Mouse (Mus musculus) cerebellum, adult 2 months (tissue): ENCODE results near the gene Gje1. TPM values are rescaled to one million over a fixed set of nuclear protein-coding genes. Genes with fewer than 3 reads are reported as not detected.

Experiments used
- DNase-seq, 2 experiments: peaks; one replicate each; pipeline ENCODE4 v3.0.0; 2021
- H3K27ac ChIP-seq: fragments of 200-500 bp; 2 replicates; pipeline ENCODE4 v1.5.1; 2012; ENCODE audit warnings: low read length, control low read depth, inconsistent platforms; ENCODE audit not compliant: insufficient read depth
- H3K27me3 ChIP-seq: fragments of 200-500 bp; 2 replicates; pipeline ENCODE4 v1.6.1; 2012; ENCODE audit warnings: inconsistent platforms, mild to moderate bottlenecking, low read length, moderate library complexity; ENCODE audit not compliant: control insufficient read depth, insufficient read depth
- H3K4me1 ChIP-seq: fragments of 200-500 bp; 2 replicates; pipeline ENCODE4 v1.6.1; 2011; ENCODE audit warnings: low read length; ENCODE audit not compliant: control insufficient read depth, insufficient read depth
- H3K4me3 ChIP-seq: fragments of 200-500 bp; replicated peaks from 2 replicates; pipeline ENCODE3; 2011; ENCODE audit warnings: mild to moderate bottlenecking, low read depth, low read length, control low read depth; ENCODE audit not compliant: insufficient read depth
- CTCF ChIP-seq: fragments of 200-500 bp; IDR thresholded peaks from 2 replicates; pipeline ENCODE4 v1.5.1; 2011; ENCODE audit warnings: low read depth, mild to moderate bottlenecking, control low read depth, low read length, moderate library complexity, borderline replicate concordance; ENCODE audit not compliant: insufficient read depth
- POLR2A ChIP-seq: fragments of 200-500 bp; IDR thresholded peaks from 2 replicates; pipeline ENCODE4 v1.6.1; 2011; ENCODE audit warnings: low read length, control low read depth, borderline replicate concordance; ENCODE audit not compliant: insufficient read depth
- WGBS: fragments of 180-500 bp; shearing (Covaris S2); methylation state at CpG from one replicate; pipeline ENCODE4 v1.1.7; 2018; 5-methylcytosine and 5-hydroxymethylcytosine counted together
- polyA plus RNA-seq: library from polyadenylated mRNA; depleted of rRNA; stranded (reverse); fragments of >200 nt; gene quantifications from 2 replicates; pipeline ENCODE4 v1.2.3, GENCODE M21; 2012; rRNA removed

The Gje1 gene
- polyA plus RNA-seq, 1 experiment: not detected

GRCm38 (mm10) chr10:14703239-14703638 lies 14.8 kb downstream of the Gje1 start:
- 12% methylated on average over 1 of the region's 1 CpGs for WGBS
- no peak for DNase-seq
- TF ChIP-seq CTCF: no peak
- TF ChIP-seq POLR2A: no peak
- Histone ChIP-seq H3K27me3 (no peaks in the 10 kb centered on the region), H3K4me1 (no peaks in the 10 kb centered on the region), H3K4me3 (no peak overlapping the region), H3K27ac (no peak overlapping the region)

GRCm38 (mm10) chr10:14690349-14690748 lies 27.7 kb downstream of the Gje1 start:
- no peak for TF ChIP-seq CTCF
- TF ChIP-seq POLR2A: no peak
- Histone ChIP-seq H3K4me3 (no peak overlapping the region), H3K27ac (no peak overlapping the region), H3K4me1 (no peaks in the 10 kb centered on the region), H3K27me3 (no peaks in the 10 kb centered on the region)
- DNase-seq: no peak
- 73% methylated on average over 3 of the region's 3 CpGs for WGBS

GRCm38 (mm10) chr10:14688785-14689442 lies 29.1 kb downstream of the Gje1 start:
- Histone ChIP-seq H3K4me1 (no peaks in the 10 kb centered on the region), H3K27me3 (no peaks in the 10 kb centered on the region), H3K4me3 (no peak overlapping the region), H3K27ac (no peak overlapping the region)
- DNase-seq: no peak
- TF ChIP-seq CTCF: no peak
- TF ChIP-seq POLR2A: no peak
- 96% methylated on average over 6 of the region's 6 CpGs for WGBS

- Histone ChIP-seq H3K27ac (no peak overlapping the region), H3K4me3 (no peak overlapping the region), H3K4me1 (no peaks in the 10 kb centered on the region), H3K27me3 (no peaks in the 10 kb centered on the region)
- 98% methylated on average over 1 of the region's 1 CpGs for WGBS
- DNase-seq: no peak
- no peak for TF ChIP-seq CTCF
- no peak for TF ChIP-seq POLR2A
Measured at GRCm38 (mm10) chr10:14685663-14686062, 32.4 kb downstream of the Gje1 start.

GRCm38 (mm10) chr10:14666147-14666546 lies 51.9 kb downstream of the Gje1 start:
- WGBS: 98% methylated on average over 2 of the region's 2 CpGs
- TF ChIP-seq CTCF (no peak), POLR2A (no peak)
- Histone ChIP-seq H3K27me3 (no peaks in the 10 kb centered on the region), H3K4me1 (no peaks in the 10 kb centered on the region), H3K4me3 (no peak overlapping the region), H3K27ac (no peak overlapping the region)
- no peak for DNase-seq

Other genes with a start within 250 kb of the Gje1 start
- gene Adgrg6, start 172.6 kb downstream of the Gje1 start, polyA plus RNA-seq: 1.00 and 1.1 TPM in 2 replicates
- 88.1 and 101 TPM in 2 replicates for gene Vta1, start 12.7 kb downstream of the Gje1 start, polyA plus RNA-seq
- gene Nmbr, start 12.6 kb downstream of the Gje1 start, polyA plus RNA-seq: 1.4 and 1.7 TPM in 2 replicates